Mouse (Mus musculus) embryo, embryonic 11.5 days (tissue): ENCODE results near the gene Pus7.
A peak's percentile ranks its signal among the peaks of the same experiment; 100 is the strongest.

Experiments
- DNase-seq: peaks from one replicate; pipeline ENCODE4 v3.0.0-alpha.2; 2012; ENCODE audit warnings: low read depth, low spot score

Gene Pus7

DNA sequence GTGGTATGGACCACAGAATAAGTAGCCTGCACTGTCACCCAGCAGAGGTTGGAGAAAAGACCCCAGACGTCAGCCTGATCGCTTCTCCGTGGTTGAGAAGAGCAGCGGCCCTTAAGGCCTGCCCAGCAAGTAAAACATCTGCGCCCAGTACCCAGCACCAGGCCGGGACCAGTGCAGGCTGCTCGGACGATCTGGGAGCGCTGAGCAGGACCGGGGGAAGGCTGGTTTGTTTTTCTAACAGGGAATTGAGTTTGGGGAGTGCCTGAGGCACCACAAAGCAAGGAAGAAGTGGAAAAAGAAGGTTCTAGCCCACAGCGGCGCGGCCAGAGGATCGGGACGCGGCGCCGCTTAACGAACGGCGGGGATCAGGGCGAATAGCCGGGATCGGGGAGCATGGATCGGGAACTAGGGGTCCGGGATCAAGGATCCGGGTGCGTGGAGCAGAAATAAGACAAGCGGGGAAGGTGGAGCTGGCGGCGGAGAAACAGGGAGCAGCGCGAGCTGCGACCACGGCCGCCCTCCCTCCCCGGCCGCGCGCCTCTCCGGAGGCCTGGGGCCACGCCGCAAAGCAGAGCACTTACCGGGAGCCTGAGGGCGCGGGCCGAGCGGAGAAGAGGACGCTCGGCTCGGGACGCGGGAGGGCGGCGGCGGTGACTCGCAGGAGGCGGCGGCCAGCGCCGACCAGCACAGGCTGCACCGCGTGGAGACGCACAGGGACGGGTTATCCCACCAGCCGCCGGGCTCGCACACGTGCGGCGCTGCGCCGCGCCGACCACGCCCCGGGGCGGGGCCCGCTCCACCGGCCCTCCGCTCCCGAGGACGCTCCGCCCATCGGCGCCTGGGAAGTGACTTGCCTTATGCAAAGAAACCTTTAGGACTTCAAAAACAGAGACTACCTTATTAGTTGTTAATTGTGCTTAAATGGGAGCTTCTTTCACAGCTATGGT, at the start of gene Pus7:
Pus7 (minus strand) TSS at position 781 of the 947 bp plus-strand sequence.
- DNase-seq: peak; percentile 83

DNA sequence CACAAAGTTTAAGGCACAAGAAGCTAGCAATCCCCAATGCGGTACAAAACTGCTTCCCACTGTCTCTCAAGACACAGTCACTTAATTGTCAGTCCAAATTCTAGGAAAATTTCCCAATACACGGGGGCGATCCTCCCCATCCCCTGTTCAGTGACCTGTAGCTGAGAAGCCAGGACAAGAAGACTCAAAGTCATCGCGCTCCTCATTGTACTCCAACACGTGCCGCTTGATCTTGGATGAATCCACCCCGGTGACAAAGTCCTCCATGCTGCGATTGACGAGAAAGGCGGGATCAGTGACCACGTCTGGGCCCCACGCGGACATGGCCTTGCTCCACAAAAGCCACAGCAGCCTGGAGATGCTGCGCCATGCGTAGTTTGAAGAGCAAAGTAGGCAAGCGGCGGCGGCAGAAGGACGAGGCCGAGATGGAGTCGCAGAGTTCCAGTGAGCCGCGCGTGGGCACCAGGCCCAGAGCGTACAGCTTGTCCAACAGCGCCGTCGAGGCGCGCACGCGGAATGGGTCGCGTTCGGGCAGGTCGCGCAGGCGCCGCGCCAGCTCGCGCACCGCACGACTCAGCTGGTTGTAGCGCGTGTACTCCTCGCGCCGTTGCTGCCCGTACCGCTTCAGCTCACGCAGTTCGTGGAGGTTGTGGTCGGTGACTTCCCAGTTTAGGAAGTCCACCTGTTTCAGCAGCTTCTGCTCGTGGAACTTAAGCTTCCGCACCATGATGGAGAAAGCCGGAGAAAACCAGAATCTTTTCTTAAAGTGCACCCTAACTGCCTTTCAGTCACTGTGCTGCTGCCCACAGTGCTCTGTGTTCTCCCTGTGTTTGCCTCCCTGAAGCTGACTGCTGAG, 47.6 kb upstream of the Pus7 start:
- DNase-seq: no peak

DNA sequence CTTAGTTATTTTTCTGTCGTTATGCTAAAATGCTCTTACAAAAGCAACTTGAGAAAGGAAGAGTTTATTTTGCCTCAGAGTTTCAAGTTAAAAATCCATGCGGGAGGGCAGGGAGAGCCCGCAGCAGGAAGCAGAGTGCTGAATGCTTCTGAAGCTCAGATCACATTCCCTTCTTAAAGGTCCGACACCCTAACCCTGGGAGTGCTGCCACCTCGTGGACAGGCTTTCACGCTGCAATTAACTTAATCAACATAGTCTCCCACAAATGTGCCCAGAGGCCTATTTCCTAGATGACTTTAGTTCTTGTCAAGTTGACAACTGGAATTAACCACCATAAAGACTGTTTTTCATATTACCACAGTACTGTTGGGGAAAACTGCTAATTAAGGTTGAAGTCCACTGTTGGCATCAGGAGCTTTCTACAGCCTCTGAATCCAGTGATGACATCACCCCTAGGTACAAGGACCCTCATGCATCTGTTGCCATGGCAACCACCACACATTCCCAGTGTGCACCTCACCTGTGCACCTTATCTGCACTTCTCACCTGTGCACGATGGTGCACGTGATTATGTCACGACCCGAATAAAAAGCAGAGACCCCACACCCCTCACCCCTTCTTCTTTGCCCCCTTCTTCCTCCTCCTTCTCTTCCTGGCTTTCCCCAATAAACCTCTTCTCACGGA, 43.0 kb upstream of the Pus7 start:
- peak; percentile 58 for DNase-seq

DNA sequence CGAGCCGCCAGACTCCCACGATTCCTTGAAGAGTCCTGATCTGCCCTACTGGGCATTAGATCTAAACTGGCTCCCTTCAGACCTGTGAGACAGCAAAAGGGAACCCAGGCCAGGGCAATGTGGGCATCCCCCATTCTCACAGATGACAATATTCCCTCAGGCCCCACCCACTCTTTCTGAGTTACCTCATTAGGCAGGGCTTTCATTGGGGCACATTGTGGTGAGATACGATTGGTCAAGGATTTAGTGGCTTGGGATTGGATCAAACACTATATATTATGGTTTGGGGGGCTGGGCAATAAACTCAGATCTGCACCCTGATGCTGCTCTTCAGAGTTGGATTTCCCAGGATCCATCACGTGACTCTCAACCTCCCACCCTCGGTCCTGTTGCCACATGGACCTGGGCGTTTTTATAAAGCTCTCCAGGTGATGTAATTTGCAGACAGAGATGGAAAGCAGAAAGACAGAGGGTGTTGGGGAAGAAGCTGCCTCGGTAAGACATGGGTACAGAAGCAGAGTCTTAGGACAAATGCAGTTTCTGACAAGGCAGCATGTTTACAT, 40.7 kb upstream of the Pus7 start:
- DNase-seq: no peak

DNA sequence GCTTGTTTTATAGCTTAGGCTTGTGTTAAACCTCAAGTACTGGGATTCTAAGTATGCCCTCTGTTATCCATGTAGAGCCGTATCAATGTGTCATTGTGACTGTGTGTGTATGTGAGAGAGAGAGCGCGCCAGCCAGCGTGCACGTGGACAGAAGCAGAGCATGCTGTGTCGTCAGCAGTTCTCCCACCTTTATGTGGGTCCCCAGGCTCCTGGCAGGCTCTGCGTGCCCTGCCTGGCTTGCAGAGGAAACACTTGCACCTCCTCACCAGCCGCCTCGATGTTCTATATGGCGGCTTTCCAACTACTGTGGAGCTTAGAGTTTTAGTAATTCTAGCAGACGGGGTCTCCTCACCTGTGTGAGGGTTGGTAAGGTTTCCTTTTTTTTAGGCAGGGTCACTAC, 38.8 kb upstream of the Pus7 start:
- no peak for DNase-seq

DNA sequence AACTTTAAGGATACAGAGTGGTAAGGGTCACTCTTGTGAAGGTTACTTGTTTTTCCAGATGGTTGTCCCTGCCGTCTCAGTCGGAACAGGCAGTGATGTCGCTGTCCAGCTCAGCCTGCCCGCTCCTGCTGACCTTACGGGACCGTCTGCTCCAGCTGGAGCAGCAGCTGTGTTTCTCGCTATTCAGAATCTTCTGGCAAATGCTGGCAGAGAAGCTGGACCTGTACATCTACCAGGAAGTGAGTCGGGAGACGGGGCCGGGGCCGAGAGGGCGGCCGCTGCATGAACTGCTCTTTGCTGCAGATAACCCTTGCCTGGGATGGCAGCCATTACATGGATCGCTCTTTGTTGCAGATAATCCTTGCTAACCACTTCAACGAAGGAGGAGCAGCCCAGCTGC, 33.2 kb upstream of the Pus7 start:
- DNase-seq: no peak

DNA sequence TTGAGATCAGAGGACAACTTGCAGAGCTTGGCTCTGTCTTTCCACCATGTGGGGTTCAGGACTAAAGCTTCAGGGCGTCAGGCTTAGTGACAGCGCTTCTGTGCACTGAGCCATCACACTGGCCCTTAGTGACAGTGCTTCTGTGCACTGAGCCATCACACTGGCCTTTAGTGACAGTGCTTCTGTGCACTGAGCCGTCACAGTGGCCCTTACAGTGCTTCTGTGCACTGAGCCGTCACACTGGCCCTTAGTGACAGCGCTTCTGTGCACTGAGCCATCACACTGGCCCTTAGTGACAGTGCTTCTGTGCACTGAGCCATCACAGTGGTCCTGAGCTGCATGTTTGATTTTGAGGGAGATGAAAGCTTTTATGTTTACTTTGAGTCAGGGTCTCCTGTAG, 31.3 kb upstream of the Pus7 start:
- DNase-seq: no peak

DNA sequence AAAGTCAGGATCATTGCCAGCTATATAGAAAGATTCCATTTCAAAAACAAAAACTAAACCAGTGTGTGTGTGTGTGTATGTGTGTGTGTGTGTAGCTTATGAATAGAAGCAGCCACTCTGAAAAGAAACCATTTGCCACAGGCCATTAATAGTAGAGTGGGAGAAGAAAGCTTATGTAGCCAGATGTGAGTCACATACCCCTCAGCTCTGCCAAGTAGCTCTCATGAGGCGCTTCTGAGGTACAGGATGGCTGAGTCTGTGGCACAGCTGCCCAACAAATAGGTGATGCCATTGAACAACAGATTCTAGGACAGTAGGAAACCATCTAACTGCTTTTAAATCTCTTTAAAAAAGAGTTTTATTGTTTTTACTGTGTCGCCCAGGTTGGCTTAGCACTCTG, 9.2 kb upstream of the Pus7 start:
- no peak for DNase-seq

DNA sequence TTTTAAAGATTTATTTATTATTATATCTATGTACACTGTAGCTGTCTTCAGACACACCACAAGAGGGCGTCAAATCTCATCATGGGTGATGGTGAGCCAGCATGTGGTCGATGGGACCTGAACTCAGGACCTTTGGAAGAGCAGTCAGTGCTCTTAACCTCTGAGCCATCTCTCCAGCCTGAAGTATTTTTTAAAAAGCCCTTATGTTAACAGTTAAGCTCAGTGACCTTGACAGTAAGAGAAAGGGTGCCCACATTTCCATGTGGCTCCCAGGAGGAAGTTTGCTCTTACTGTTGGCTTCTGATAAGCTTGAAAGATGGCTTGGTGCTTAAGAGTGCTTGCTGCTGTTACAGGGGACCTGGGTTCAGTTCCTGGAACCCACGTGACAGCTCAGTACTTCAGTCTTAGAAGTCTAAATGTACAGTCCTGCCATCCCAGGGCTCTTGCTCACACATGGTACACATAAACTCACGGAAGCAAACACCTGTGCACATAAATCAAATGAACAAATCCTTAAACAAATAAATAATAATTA, 5.6 kb upstream of the Pus7 start:
- DNase-seq: no peak

DNA sequence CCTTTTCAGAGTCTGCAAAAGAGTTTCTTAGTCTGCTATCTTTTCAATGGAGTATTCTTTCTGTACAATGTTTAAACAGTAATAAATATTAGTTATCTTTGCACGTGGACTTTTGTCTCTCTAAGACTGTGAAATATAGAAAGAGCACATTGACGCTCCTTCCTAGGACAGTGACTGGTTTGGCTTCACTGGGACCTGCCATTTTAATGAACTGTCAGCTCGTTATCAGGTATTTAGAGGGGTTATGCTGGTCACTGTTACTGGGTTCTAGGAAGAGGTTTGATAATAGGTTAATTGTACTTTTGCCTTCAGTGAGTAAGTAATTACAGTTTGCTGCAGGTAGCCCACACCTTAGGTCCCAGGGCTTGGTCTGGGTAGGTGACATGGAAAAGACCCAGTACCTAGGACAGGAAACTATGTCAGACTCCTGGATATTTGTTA, 4.9 kb upstream of the Pus7 start:
- DNase-seq: no peak

DNA sequence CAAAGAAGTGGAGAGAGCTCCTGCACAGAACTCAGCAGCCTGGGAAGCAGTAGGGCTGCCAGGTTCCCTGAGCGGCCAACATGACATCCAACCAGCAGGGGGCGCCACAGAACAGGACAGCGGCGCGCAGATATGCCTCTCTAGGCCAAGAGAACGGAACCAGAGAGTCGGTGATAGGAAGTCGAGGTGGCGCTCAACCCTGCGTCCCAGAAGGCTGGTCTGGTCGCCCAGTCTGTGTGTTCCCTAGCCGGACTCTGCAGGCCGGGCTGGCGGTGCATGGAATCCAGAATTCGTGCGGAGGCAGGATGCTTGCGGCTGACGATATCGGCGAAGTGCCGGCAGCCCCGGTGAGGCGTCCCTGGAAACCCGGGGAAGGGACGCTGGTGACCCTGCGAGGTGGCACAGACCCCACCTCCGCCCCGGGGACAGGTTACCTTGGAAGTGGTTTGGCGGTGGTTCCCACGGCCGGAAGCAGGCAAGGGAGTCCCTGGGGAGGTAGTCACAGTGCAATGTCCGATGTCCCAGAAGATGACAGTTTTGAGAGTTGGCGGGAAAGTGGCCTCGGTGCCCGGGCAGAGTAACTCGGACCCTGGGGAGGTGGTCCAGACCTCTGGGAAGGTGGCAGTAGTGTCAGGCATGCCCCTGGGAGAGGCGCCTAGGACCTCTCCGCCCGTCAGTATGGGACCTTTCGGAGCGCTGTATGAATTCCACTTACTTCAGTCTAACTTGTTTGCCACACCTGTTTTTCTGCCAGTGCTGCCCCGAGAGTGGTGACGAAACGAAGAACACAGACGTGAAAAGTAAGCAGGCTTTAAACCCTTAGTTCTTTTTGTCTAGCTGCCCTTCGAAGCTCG, 4.3 kb upstream of the Pus7 start, which contains the start of gene Rint1:
Rint1 (plus strand) TSS at position 176 of the 854 bp plus-strand sequence.
- DNase-seq: peak; percentile 93

DNA sequence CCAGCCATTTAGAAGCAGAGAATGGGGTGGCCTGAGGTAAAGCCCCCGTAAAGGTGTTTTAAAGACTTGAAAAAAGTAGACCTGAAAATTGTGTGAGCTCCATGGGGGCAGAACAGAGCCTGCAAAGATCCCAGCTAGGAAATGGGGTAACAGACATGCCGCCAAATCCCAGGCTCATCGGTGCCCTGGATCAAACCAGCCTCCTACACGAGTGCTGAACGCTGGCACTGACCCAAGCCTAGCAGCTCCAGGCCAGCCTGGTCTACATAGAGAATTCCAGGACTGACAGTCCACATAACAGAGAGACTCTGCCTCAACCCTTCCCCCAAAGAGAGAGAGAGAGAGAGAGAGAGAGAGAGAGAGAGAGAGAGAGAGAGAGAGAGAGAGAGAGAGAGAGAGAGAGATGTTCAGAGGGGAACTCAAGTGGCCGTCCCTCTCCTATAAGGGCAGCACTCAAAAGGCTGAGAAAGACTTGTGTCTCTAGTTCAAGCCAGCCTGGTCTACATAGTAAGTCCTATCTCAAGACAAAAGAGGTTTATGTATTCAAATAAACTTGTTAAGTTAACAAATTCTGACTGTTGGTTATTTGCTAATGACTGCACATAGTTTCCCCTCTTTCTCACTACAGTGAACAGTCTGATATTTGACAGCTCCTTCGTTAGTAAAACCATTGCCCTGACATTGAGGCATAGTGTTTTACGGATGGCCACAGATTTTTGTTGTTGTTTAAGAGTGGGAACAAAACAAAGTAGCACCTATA, 1.3 kb downstream of the Pus7 start:
- no peak for DNase-seq

DNA sequence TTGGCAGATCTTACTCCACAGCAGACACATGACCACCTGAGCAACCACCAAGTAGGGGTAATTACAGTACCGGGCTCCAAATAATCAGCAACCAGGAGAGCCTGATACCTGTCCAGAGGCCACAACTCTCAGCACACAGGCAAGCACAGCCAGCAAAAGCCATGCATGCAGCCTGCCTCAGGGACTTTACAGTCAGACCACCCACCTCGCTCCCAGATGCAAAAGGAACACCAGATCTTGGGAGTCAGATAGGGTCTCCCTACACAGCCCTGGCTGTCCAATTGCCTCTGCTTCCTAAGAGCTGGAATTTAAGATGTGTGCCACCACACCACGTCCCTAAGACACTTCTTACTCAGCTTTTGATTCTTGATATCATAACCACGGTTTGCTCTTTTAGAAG, 2.3 kb downstream of the Pus7 start:
- DNase-seq: no peak

DNA sequence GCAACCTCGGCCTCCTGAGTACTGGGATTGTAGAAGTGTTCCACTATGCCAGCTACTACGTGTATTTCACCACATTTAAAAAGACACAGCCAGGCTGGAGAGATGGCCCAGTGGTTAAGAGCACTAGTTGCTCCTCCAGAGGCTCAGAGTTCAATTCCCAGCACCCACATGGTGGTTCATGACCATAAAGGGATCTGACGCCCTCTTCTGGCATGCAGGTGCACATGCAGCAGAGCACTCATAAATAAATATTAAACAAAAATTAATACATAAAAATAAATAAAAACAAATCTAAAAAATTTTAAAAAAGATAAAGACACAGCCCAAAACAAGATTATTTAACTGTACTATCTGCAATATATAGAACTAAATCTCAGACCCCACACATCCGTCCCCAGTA, 3.0 kb downstream of the Pus7 start:
- no peak for DNase-seq

DNA sequence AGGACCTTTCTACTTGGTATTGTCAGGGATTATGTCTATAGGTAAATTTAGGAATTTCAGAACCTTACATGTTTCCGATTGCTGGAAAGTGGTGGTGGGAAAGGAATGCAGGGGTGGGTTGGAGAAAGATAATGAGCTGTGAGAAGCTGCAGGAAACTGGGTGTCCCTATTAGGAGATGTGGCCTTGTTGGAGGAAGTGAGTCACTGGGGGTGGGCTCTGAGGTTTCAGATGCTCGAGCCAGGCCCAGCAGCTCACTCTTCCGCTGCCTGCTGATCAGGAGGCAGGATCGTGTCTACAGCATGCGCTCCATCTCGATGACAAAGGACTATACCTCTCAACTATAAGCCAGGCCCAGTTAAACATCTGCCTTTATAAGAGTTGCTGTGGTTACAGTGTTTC, 9.3 kb downstream of the Pus7 start:
- DNase-seq: no peak

DNA sequence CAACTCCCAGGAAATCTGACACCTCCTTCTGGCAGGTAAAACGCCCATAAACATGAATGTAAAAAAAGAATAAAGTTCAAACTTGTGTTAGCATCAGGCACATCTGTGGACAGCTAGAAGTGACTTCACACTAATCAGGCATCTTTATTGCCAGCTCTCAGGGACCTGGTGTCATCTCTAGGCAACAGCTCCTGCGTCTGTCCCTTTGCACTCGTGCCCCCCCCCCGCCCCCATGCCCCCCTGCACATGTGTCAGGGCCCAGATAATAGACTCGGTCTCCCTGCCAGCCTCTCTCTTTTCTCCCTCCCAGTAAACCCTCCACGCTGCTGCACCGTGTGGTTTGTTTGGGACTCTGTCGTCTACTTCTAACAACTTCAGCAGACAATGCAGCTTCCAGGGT, 12.4 kb downstream of the Pus7 start:
- no peak for DNase-seq

DNA sequence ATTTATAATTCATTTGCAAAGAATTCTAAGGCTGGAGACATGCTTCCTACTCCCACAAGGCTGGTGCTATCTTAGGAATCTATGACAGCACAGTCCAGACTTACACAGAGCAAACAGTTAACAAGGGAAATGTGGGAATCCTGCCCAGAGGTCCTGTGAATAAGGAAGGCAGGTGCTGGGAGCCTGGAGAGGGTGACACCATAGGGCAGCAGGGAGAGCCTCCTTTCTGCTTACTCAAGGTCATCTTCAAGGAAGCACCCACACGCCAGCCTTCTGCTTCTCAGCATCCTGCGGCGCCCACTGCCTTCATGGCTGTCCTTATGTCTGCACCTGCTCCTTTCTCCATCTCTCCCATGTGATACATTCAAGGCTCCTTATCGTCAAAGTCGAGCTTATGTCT, 19.0 kb downstream of the Pus7 start:
- DNase-seq: no peak

DNA sequence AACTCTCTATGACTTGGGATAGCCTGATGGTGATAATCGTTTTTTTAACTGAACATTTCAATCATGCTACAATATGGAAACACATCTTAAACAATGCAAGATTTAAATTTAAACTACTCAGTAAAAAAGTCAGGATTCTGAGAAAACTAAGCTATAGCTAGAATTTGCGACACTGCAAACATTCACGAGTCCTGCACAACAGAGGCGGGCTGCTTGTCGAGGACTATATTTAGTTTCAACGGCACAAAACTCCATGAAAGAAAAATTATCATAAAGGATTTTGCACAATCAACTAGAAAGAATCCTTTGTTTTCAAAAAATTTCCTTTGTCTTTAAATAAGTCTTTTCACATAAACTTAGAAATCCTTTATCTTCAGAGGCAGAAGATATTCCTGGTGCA, 21.0 kb downstream of the Pus7 start:
- no peak for DNase-seq

DNA sequence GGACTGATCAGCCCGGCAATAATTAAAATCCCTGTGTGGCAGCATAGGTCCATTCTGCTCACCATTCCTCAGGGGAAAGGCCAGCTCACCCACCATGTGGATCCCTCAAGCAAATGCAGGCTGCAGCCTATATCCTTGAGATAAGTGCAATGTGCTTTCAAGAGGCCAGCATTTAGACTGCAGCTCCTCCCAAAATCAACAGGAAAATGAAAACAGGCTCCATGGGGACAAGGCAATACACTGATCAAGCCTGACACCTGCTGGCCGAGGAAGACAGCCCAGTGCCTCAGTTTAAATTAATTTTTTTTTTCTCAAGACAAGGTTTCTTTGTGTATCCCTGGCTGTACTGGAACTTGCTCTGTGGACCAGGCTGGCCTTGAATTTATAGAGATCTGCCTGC, 24.9 kb downstream of the Pus7 start:
- DNase-seq: peak; percentile 9

DNA sequence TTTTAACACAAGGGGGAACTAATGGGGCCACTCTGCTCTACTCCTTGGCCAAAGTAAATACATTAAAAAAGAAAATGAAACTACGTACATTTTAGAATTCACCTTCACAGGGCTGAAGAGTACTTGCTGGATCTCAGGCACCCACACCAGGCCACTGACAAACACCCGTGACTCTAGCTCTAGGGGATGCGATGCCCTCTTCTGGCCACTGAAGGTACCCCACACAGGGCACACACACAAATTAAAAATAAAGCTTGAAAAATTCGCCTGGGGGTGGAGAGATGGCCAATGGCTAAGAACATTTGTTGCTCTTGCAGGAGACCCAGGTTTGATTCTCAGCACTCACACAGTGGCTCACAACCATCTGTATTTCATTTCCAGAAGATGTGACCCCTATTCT, 27.1 kb downstream of the Pus7 start:
- DNase-seq: no peak
